Mouse (Mus musculus) heart, embryonic 12.5 days (tissue): ENCODE measurements around the gene Wdr59. TPM values are rescaled to one million over a fixed set of nuclear protein-coding genes. Genes with fewer than 3 reads are reported as not detected.

Experiments used
- ATAC-seq: fragments of 200-750 bp; cut with Nextera tagmentation; 2 replicates; pipeline ENCODE4 v1.8.0; 2017; ENCODE audit warnings: moderate TSS enrichment, moderate library complexity; ENCODE audit not compliant: insufficient number of reproducible peaks, low FRiP score
- H3K27ac ChIP-seq: fragments of 300-500 bp; sonication (generic); 2 replicates; pipeline ENCODE4 v1.5.1; 2016; ENCODE audit warnings: mild to moderate bottlenecking, moderate library complexity; ENCODE audit not compliant: poor library complexity, severe bottlenecking
- H3K27me3 ChIP-seq: fragments of 300-500 bp; sonication (generic); replicated peaks from 2 replicates; pipeline ENCODE4 v1.6.1; 2016; ENCODE audit warnings: mild to moderate bottlenecking, moderate library complexity
- H3K36me3 ChIP-seq: fragments of 300-500 bp; sonication (generic); 2 replicates; pipeline ENCODE4 v1.6.1; 2016; ENCODE audit warnings: mild to moderate bottlenecking, moderate library complexity
- H3K4me1 ChIP-seq: fragments of 300-500 bp; sonication (generic); replicated peaks from 2 replicates; pipeline ENCODE4 v1.6.1; 2016; ENCODE audit warnings: mild to moderate bottlenecking
- H3K4me2 ChIP-seq: fragments of 300-500 bp; sonication (generic); 2 replicates; pipeline ENCODE4 v1.6.1; 2016; ENCODE audit warnings: mild to moderate bottlenecking, moderate library complexity
- H3K4me3 ChIP-seq: fragments of 300-500 bp; sonication (generic); 2 replicates; pipeline ENCODE4 v1.5.1; 2016; ENCODE audit warnings: mild to moderate bottlenecking
- H3K9ac ChIP-seq: fragments of 300-500 bp; sonication (generic); 2 replicates; pipeline ENCODE4 v1.6.1; 2016; ENCODE audit warnings: mild to moderate bottlenecking, moderate library complexity
- H3K9me3 ChIP-seq: fragments of 300-500 bp; sonication (generic); replicated peaks from 2 replicates; pipeline ENCODE4 v1.6.1; 2016; ENCODE audit warnings: mild to moderate bottlenecking, moderate library complexity
- WGBS: fragments of 180-500 bp; shearing (Covaris S2); methylation state at CpG from one replicate; pipeline ENCODE4 v1.1.7; 2016; 5-methylcytosine and 5-hydroxymethylcytosine counted together
- polyA plus RNA-seq: library from polyadenylated mRNA; unstranded; fragments of >200 nt; fragmentation: Nextera tagmentation; extraction: Ambion mirVana; gene quantifications from 2 replicates; pipeline ENCODE4 v1.2.1, GENCODE M21; 2016

Gene Wdr59
- 4.7 and 4.9 TPM in 2 replicates for polyA plus RNA-seq

- Histone ChIP-seq H3K9ac (peak within 1 kb of the TSS; percentile 75), H3K4me3 (peak within 1 kb of the TSS; percentile 83), H3K27ac (no peak within 1 kb of the TSS), H3K9me3 (peaks cover 3% of the 10 kb centered on the region; the same call in 1 of the 2 replicates), H3K4me1 (peaks cover 9% of the 10 kb centered on the region), H3K36me3 (no peaks in the 10 kb centered on the region), H3K4me2 (peak within 1 kb of the TSS; percentile 83), H3K27me3 (no peaks in the 10 kb centered on the region)
- ATAC-seq: peak; percentile 100
- under 1% methylated on average over 34 of the region's 34 CpGs for WGBS
These were observed at the start of gene Wdr59 for GRCm38 (mm10) chr8:111521713-111522429. Gene Wdr59 (minus strand): TSS chr8:111522092.

- Histone ChIP-seq H3K36me3 (peaks cover 8% of the 10 kb centered on the region; the same call in 1 of the 2 replicates), H3K4me1 (peaks cover 55% of the 10 kb centered on the region), H3K9me3 (no peaks in the 10 kb centered on the region), H3K4me3 (no peak overlapping the region), H3K27ac (no peak overlapping the region), H3K27me3 (no peaks in the 10 kb centered on the region), H3K4me2 (no peak overlapping the region), H3K9ac (no peak overlapping the region)
- 91% methylated on average over 10 of the region's 10 CpGs for WGBS
- ATAC-seq: no peak
These were observed 49.8 kb upstream of the Wdr59 start for GRCm38 (mm10) chr8:111571661-111572060.

GRCm38 (mm10) chr8:111570432-111570831 lies 48.5 kb upstream of the Wdr59 start:
- Histone ChIP-seq H3K9ac (no peak overlapping the region), H3K4me2 (no peak overlapping the region), H3K4me3 (no peak overlapping the region), H3K9me3 (no peaks in the 10 kb centered on the region), H3K4me1 (peaks cover 64% of the 10 kb centered on the region), H3K27me3 (no peaks in the 10 kb centered on the region), H3K27ac (no peak overlapping the region), H3K36me3 (peaks cover 1% of the 10 kb centered on the region; the same call in 1 of the 2 replicates)
- WGBS: 51% methylated on average over 2 of the region's 2 CpGs
- ATAC-seq: no peak

GRCm38 (mm10) chr8:111569926-111570325 lies 48.0 kb upstream of the Wdr59 start:
- H3K27me3 ChIP-seq: no peaks in the 10 kb centered on the region
- H3K9ac ChIP-seq: no peak overlapping the region
- no peak overlapping the region for H3K27ac ChIP-seq
- no peak for ATAC-seq
- no peak overlapping the region for H3K4me2 ChIP-seq
- WGBS: 87% methylated on average over 4 of the region's 4 CpGs
- H3K4me1 ChIP-seq: peaks cover 69% of the 10 kb centered on the region
- H3K9me3 ChIP-seq: no peaks in the 10 kb centered on the region
- H3K4me3 ChIP-seq: no peak overlapping the region
- no peaks in the 10 kb centered on the region; the same call in 1 of the 2 replicates for H3K36me3 ChIP-seq

- H3K9ac ChIP-seq: 0 out of 2 replicates have a peak overlapping the region, but pooled peaks have one; percentile 2
- H3K27ac ChIP-seq: no peak overlapping the region
- H3K4me2 ChIP-seq: no peak overlapping the region
- no peaks in the 10 kb centered on the region for H3K9me3 ChIP-seq
- no peaks in the 10 kb centered on the region for H3K36me3 ChIP-seq
- H3K27me3 ChIP-seq: no peaks in the 10 kb centered on the region
- no peak overlapping the region for H3K4me3 ChIP-seq
- ATAC-seq: 0 out of 2 replicates have a peak, but pooled peaks have one; percentile 40
- 28% methylated on average over 3 of the region's 3 CpGs for WGBS
- H3K4me1 ChIP-seq: peaks cover 67% of the 10 kb centered on the region
These were observed 46.1 kb upstream of the Wdr59 start for GRCm38 (mm10) chr8:111568029-111568428.

GRCm38 (mm10) chr8:111567571-111567970 lies 45.7 kb upstream of the Wdr59 start:
- Histone ChIP-seq H3K9me3 (no peaks in the 10 kb centered on the region), H3K4me2 (no peak overlapping the region), H3K4me3 (no peak overlapping the region), H3K27me3 (no peaks in the 10 kb centered on the region), H3K4me1 (peaks cover 63% of the 10 kb centered on the region), H3K36me3 (no peaks in the 10 kb centered on the region), H3K27ac (no peak overlapping the region), H3K9ac (no peak overlapping the region)
- whole genome bisulfite sequencing: 53% methylated on average over 3 of the region's 3 CpGs
- no peak for ATAC-seq

GRCm38 (mm10) chr8:111566326-111566725 lies 44.4 kb upstream of the Wdr59 start:
- WGBS: 54% methylated on average over 9 of the region's 9 CpGs
- Histone ChIP-seq H3K4me1 (peaks cover 52% of the 10 kb centered on the region), H3K9me3 (no peaks in the 10 kb centered on the region), H3K36me3 (no peaks in the 10 kb centered on the region), H3K27ac (no peak overlapping the region), H3K9ac (no peak overlapping the region), H3K4me3 (no peak overlapping the region), H3K27me3 (no peaks in the 10 kb centered on the region), H3K4me2 (peak overlapping the region; percentile 35)
- ATAC-seq: no peak; the same call in 1 of the 2 replicates

GRCm38 (mm10) chr8:111565784-111566191 lies 43.9 kb upstream of the Wdr59 start:
- Histone ChIP-seq H3K36me3 (no peaks in the 10 kb centered on the region), H3K4me1 (peaks cover 54% of the 10 kb centered on the region), H3K27ac (peak overlapping the region; percentile 46; the same call in 1 of the 2 replicates), H3K9ac (no peak overlapping the region), H3K27me3 (no peaks in the 10 kb centered on the region), H3K4me3 (no peak overlapping the region), H3K4me2 (peak overlapping the region; percentile 35), H3K9me3 (no peaks in the 10 kb centered on the region)
- ATAC-seq: 0 out of 2 replicates have a peak, but pooled peaks have one; percentile 41
- WGBS: 21% methylated on average over 5 of the region's 5 CpGs

GRCm38 (mm10) chr8:111564093-111564492 lies 42.2 kb upstream of the Wdr59 start:
- Histone ChIP-seq H3K4me2 (no peak overlapping the region), H3K4me1 (peaks cover 62% of the 10 kb centered on the region), H3K9me3 (no peaks in the 10 kb centered on the region), H3K27me3 (no peaks in the 10 kb centered on the region), H3K4me3 (no peak overlapping the region), H3K36me3 (no peaks in the 10 kb centered on the region), H3K9ac (no peak overlapping the region), H3K27ac (no peak overlapping the region)
- no peak for ATAC-seq
- 88% methylated on average over 2 of the region's 2 CpGs for WGBS

GRCm38 (mm10) chr8:111563687-111564086 lies 41.8 kb upstream of the Wdr59 start:
- Histone ChIP-seq H3K4me2 (no peak overlapping the region), H3K27ac (no peak overlapping the region), H3K36me3 (no peaks in the 10 kb centered on the region), H3K9ac (no peak overlapping the region), H3K27me3 (no peaks in the 10 kb centered on the region), H3K4me3 (no peak overlapping the region), H3K4me1 (peaks cover 65% of the 10 kb centered on the region), H3K9me3 (no peaks in the 10 kb centered on the region)
- no peak for ATAC-seq
- 89% methylated on average over 4 of the region's 4 CpGs for WGBS

- Histone ChIP-seq H3K27ac (no peak overlapping the region), H3K4me2 (no peak overlapping the region), H3K27me3 (no peaks in the 10 kb centered on the region), H3K4me3 (no peak overlapping the region), H3K9me3 (no peaks in the 10 kb centered on the region), H3K9ac (no peak overlapping the region), H3K4me1 (peaks cover 65% of the 10 kb centered on the region), H3K36me3 (no peaks in the 10 kb centered on the region)
- 92% methylated on average over 5 of the region's 5 CpGs for WGBS
- ATAC-seq: no peak
These were observed 41.2 kb upstream of the Wdr59 start for GRCm38 (mm10) chr8:111563075-111563474.
